Mouse (Mus musculus) ovary, postnatal 14 days (tissue): ENCODE results near the gene Zbtb38.
A peak's percentile ranks its signal among the peaks of the same experiment; 100 is the strongest.

Experiments used
- DNase-seq: peaks from one replicate; pipeline ENCODE4 v3.0.0; 2022; ENCODE audit warnings: low spot score

Gene Zbtb38

DNA sequence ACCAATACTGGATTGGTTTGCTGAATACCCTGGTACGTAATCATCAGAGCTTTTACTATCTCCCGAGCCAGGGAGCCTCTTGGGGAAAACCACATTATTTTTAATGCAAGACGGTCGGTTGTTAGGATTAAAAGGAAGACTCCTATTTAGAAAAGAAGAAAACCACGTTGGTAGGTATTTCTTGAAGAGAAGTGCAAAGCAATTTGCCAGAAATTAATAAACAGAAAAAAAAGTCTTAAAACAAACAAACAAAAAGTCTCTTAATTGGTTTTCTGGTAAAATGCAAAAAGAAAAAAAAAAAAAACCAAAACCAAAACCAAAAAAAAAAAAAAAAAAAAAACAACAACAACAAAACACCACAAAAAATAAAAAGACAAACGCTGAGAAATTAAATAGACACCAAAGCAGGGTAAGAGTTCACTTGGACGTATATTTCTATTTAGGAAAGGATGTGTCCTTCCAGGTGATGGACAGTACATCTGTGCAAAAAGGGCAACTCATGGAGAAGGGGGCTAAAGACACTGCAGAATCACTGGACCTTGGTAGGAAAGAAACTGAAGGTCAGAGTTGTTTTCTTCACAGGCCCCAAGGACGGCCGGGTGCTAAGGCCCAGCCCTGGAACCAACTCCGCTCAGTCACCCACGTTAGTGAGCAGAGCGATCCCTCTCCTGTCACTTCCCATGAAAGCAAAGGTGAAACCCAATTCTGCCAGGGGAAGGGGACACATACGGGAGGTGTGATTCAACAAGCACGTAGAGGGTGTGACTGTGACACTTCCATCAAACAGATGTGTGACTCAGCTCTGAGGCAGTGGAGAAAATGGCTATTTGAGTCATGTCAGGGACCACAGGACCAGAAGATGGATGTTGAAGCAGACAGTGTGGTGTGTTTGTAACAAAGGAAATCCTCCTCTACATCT, 38.9 kb downstream of the Zbtb38 start:
- no peak for DNase-seq

DNA sequence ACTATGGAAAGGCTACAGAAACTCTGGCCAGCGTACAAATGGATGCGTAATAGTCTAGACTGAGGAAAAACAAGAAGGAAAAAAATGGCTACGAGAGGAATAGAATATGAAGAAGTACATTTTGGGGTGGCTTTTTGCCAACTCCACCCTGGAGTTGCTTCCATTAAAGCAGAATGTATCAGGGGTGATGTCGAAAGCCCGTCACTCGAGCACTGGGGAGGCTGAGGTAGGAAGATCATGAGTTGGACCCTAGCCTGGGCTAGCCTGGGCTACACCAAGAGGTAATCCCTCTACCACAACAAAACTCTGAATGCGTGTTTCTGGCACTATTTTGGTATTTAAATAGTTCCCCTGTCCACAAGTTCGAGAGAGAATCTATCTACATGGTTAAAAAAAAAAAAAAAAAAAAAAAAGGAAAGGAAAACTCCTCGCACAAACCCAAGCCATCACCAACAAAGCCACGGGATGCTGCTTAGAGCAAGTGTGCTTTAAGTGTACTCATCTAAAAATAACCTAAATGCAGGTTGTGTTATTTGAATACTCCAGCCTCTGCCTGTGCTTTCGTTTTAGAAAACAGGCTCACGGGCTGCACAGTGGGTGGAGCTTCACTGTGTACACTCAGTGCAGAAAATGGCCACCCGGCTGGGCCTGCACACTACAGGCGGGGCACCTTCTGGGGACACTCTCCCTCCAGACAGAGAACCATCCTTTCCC, 39.7 kb downstream of the Zbtb38 start:
- no peak for DNase-seq

DNA sequence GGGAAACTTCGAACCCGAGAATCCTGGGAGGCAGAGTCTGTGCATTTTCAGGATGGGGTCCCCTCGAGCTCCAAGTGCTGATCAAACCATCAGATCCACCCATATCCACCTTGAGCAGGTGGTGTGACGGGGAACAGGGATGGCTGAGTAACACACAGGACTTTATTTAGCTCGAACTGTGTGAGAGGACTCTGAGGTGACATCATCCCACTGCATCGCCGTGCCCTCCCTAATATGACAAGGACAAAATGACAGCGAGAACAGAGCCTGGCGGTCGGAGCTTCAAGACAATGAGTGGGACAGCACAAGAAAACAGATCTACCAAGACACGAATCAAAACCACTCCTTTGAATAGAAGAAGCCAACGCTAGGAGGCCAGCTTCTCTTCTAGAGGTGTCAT, 40.6 kb downstream of the Zbtb38 start:
- DNase-seq, result no peak

DNA sequence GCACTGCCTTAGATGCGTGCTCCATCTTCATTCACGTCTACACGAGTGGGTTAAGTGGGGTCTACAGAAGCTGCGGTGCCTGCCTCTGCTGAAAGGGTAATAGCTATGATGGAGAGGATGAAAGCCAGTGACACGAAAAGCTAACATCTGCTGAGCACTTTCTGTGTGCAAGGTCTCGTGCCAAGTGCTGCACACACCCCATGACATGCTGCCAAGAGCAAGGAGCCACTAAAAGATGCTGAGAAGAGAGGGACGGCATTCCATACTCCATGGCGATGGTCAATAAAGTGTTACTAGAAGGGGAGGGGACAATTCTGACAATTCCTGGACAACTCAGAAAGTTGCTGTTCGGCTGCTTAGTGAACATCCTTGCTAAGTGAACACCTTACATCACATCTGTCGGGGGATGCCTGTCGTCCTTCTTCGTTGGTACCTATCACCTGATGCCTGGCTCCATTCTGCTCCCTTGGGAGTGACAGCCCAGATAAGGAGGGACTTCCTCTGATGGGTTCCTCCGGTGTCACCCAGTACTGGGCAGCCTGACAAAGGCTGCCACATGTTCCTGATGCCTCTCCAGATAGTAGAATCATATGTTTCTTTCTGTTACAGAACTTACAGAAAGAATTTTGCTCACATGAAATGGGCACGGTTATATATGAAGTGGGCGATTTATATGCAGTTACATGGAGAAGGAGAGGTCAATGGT, 42.2 kb downstream of the Zbtb38 start:
- no peak for DNase-seq

DNA sequence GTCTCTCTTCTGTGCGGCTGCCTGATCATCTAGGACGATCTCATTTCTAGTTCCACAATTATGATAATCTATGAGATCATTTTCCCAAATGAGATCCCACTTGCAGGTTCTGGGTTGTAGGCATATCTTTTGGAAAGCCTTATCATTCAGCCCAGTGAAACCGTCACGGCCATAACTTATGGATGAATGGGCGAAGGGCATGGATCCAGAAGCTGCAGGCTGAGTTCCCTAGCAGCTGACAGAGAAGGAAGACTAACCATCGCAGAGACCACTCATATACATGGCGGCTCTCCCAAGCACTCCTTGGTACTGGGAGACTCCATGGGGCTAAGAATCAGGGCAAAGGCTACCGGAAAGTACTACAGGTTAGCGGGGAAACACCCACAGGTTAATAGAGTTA, 43.7 kb downstream of the Zbtb38 start:
- DNase-seq, result no peak

DNA sequence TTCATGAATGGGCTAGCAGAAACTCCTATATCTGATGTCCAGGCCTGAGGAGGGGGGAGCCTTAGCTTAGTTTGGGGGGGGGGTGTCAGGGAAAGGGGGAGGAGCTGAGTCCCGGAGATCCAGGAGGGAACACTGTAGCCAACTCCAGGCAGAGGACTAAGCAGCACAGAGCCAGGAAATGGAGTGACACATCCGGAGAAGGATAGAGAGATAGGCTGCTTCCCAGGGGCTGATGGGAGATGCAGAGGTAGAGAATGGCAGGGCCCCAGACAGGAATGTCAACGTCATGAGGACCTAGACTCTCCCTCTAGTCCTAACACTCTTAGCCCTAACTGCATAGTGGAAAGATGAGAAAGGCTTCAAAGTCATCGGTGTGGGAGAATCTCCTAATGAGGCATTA, 44.7 kb downstream of the Zbtb38 start:
- no peak for DNase-seq

DNA sequence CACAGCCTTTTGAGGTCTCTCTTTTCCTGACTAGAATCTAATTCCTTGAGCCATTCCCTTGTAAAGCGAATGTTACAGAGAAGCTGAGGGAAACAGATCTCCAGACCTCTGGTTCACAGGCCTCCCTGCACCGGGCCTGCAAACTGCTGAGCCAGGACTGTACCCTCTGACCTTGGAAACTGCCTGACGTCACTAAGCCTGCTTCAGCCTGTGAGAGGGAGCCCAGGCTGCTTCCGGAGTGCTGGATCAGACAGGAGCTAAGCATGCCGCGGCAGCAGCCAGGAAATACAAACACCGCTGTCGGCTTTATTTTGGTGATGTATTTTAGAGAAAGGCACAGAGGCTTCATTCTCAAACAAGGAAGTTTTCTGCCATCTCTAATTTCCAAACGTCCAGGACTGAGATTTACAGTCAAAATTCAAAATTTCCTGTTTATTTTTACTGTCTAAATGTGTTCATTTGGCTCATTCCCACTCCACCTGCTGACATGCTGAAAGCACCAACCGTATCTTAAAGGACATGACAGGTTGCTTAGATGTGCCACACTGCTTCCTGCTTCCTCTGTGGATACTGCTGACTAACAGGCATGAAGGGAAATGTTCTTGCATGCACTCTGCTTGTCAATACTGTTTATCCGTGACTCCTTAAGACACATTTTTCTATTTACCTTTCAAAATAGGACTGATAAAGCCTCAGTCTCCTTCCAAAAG, 46.9 kb downstream of the Zbtb38 start:
- DNase-seq, result peak; percentile 48

DNA sequence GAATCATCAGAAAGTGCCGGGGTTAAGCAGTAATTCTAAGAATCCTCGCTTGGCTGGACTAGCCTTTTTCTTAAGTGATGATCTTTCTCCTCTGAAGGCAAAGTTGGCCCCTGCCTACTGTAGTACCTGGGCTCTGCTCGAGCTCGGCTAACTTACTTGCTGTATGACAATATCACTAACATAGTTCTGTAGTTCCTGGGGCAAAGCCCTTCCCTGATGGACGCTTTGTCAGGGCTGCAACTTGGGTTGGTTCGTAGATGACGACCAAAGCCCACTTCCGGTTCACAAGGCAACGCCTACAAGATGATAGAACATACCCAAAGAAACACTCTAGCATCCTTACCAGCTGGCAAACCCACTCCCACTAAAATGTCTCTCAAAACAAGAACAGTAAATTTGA, 47.7 kb downstream of the Zbtb38 start:
- DNase-seq, result no peak

DNA sequence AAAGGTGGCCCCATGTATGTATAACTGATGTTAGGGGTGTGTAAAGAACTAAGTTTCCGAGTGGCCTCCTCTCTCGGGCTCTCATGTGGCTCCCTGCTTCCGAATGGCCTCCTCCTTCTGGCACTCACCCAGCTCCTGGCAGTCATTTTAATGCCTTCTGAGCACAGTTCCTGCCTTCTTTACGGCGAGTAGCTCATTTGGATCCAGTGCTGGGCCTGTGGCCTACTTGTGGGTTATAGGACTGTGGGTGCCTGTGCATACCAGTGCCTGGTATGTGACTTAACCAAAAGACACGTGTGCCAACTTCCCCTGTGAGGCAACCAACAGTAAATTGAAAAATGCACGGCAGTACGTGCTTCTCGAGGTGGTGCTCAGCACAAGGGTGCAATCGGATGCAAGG, 50.7 kb downstream of the Zbtb38 start:
- no peak for DNase-seq

DNA sequence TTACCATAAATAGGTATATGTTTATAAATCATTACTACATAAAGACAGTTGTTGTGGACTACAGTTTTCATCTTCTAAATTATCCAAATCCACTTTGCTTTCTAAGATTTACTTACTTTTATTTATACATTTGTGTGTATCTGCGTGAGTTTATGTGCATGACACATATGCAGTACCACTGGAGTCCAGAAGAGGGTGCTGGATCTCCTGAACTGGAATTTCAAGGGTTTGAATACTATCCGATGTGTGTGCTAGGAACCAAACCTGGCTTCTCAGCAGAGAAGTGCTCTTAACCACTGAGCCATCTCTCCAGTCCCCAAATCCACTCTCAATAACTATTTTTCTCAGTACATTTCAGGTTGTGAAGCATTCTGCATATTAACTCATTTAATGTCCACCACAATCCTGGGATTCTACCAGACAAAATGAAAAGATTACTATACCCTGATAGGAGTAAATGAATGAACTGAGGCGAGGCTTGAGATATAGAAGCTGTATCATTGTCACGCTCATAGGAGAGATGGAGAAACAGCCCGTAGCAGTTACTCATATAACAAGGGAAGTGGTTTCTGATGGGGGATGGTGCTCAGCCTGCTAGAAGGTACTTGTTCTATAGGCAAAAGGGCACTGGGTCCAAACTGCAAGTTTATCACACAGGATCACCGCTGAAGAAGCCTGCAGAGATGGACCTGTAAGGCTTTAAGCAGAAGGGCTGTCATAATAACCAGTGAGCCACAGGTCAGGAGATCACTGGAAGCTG, 53.2 kb downstream of the Zbtb38 start:
- DNase-seq, result no peak

DNA sequence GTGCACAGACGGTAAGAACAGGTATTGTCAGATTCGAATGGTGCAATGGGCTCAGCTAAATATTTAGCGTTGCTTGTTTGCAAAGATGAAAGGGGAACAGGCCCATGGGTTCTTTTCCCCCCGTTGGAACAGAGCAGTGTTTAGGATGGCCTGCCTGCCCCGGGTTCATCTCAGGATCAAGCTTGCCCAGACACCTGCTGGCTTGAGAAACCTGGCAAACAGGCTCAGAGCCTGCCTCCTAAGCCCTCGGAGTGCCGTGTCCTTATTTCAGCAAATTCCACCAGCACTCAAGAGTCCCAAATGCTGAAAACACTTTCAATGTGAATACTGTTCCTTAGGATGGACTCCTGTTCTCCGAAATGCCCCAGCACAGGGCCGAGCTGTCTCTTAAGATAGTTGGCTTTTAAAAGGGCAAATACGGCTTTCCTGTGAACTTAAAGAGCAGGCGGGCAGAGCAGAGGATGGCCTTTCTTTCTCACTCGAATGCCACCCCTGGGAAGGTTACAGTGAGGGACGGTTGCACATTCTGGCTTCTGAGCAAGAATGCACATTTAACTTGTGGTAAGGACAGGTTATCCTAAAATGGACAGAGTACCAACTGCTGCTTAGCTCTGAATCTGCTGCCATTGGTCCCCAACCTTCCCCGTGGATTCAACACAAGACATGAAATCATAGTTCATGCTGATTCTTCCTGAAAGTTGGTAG, 55.7 kb downstream of the Zbtb38 start:
- DNase-seq, result no peak

DNA sequence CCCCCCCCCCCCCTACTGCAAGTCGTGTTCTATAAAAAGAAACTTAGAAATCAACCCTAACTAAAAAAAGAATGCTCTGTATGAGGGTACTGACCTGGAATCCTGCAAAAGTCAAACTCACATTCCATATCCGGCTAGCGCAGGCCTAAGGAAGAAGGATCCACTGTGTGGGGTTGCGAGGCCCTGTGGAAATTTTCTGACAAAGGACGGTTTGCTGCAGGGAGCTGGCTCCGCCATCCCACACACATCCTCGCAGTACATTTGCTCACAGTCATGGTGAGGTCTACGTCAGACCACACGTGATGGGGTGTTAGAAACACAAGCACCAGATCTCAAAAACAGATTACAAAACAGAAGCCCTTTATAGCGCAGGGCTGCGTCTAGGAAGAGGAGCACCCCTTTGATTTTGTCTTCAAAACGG, 56.5 kb downstream of the Zbtb38 start:
- DNase-seq, result no peak

DNA sequence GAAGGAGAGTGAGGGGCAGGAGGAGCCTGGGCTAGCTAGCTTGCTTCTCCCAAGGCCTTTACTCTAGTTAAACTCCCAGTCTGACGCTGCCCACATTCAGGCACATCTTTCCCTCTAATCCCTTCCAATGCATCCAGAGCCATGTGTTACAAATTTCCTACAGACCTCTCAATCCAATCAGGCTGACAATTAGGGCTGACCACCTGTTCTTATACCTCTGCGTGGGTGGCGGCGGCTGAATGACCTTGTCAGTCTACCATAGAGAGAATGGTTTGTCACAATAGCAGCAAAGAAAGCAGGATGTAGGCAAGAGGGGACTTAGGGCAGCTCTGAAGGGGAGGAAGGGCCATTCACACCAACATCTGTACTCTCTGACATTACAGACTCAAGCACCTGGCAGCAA, 62.2 kb downstream of the Zbtb38 start:
- DNase-seq, result no peak

DNA sequence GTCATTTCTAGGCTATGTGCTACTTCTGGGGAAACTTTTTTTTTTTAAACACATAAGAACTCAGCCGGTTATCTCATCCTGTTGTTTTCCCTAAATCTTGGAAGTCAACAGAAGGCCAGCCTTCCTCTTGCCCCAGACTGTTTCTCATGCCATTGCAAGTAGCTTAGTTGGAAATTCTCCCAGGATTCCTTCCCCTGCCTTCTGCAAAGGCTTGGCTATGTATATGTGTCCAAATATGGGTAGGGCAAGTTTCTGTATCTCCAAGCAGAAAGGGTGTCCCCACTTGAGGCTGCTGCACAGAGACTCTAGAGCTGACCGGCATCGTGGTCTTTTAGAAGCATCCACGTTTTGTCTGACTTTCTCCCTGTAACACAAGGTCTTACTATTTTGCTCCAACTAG, 63.6 kb downstream of the Zbtb38 start:
- no peak for DNase-seq

DNA sequence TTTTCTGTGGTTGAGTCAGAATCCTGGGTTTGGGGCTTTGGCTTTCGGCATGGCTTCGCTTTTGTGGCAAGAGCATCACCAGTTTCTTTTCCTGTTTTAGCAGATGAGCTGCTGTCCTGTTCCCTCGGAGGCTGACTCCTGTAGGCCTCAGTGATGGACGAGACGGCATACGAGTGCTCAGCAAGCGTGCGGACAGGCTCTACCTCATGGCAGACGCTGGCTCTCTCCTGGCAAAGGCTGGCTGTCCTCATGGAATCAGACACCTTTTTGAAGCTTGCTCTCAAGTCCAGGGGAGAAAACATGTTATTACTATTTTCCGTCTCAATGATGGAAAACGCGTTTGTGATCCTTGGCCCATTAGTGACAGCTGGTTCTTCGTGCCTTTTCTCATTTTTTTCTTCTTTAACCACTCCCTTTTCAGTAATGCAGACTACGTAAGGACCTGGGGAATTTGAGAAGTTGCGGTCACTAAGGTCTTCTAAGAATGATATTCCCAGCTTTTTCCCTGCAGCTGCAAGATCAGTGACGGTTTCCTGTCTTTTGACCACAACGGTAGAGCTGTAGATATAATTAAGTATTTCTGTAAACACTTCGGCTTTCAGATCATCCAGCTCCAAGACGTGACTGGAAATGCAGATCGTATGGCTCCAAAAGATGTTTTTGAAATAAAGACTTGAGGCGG, 64.3 kb downstream of the Zbtb38 start:
- DNase-seq, result no peak

DNA sequence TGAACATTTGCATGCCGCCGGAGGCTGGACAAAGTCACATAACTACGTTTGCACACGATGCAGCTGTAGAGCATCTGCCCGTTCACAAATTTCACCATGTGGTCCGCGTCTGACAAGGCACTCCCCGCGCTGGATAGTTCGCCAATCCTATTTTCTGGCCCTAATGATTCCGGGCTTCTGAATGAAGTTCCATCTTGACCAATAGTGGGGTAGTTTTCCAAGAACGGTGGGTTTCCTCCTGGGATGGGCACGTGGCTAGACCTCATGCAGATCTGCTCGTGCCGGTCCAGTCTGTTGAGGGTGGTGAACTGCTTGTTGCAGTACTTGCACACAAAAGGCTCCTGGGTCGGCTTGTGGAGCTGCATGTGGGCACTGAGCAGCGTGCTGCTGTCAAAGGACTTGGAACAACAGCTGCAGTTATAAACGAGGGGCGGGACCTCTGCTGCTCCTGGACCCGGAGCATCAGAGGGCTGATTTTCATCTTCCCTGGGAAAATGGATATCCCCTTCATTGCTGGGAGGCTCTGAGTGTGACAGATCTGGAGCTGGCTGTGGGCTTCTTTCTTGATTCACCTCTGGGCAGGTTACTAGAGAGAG, 64.9 kb downstream of the Zbtb38 start:
- DNase-seq, result no peak

DNA sequence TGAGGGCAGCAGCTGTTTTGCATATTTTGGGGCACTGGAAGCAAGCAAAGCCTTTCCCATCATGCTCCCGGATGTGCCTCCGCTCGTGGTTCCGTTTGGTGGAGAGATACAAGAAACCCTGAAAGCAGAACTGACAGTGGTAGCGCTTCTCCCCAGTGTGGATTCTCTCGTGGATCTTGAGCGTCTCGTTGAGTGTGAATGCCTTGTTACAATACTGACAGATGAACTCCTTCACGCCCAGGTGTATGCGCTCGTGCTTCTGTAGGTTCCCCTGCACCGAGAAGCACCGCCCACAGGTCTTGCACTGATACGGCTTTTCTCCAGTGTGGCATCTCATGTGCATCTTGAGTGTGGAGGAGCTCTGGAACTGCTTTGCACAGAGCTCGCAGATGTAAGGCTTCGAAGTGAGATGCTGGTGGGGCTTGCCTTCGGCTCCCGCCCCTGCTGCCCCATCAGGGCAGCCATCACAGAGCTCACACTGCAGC, 67.0 kb downstream of the Zbtb38 start:
- DNase-seq, result no peak

DNA sequence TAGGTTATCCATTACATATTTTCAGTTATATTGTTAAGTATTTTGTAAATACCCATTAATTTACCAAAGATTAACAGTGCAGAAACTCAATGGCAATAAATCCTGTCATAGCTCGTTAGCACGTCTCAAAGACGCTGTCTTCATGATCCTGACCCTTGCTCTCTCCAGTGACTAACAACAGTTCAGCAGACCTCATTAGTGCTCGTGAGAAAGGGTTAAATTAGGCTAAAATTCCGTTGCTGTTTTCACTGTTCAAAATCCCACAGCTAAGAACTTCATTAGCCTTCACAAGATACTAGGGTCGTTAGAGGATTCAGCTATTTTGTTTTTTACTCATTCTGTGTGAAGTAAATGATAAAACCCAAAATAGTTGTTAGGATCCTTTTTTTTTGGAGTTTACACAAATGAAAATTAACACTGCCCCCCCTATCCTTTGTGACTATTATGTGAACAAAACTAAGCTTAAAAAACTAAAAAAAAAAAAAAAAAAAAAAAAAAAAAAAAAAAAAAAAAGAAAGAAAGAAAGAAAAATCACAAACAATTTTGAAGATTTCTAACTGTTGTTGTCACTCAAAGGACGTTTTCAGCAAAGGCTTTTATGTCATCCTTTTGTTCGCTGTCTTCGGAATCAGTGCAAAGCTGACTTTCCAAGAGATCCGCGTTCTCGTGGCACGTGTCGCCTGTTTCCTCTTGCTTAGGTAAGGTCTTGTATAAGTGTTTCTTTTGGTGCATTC, 67.6 kb downstream of the Zbtb38 start:
- no peak for DNase-seq
